Mouse (Mus musculus): ENCODE measurements around the gene Zfp667.
"Not testable (repeated sequence)": the region's sequence is repeated elsewhere in the genome, so short reads cannot be mapped to it uniquely, and the experiment has no call there.

Gene Zfp667

GRCm38 (mm10) chr7:6285842-6286705, at the start of gene Zfp667:
Gene Zfp667, plus strand, starts transcription at chr7:6286579.
- peak; percentile 99 for DNase-seq

- no peak for DNase-seq
Measured at GRCm38 (mm10) chr7:6239787-6240186, 46.6 kb upstream of the Zfp667 start.

- DNase-seq, result peak; percentile 13
Measured at GRCm38 (mm10) chr7:6240841-6241425, 45.4 kb upstream of the Zfp667 start.

GRCm38 (mm10) chr7:6244361-6245292, 41.8 kb upstream of the Zfp667 start:
- DNase-seq, result no peak

GRCm38 (mm10) chr7:6252410-6252809, 34.0 kb upstream of the Zfp667 start, which contains the start of gene Epp13:
Gene Epp13, plus strand, starts transcription at chr7:6252710.
- DNase-seq, result no peak

- no peak for DNase-seq
Measured at GRCm38 (mm10) chr7:6254451-6254850, 31.9 kb upstream of the Zfp667 start.

- DNase-seq, result no peak
Measured at GRCm38 (mm10) chr7:6257386-6257785, 29.0 kb upstream of the Zfp667 start.

GRCm38 (mm10) chr7:6258232-6259220, 27.9 kb upstream of the Zfp667 start:
- DNase-seq, result no peak

- not testable (repeated sequence) for DNase-seq
Measured at GRCm38 (mm10) chr7:6260004-6260403, 26.4 kb upstream of the Zfp667 start.

- DNase-seq, result no peak
Measured at GRCm38 (mm10) chr7:6262120-6262519, 24.3 kb upstream of the Zfp667 start.

- DNase-seq, result no peak
Measured at GRCm38 (mm10) chr7:6262984-6263383, 23.4 kb upstream of the Zfp667 start.

- DNase-seq, result no peak
Measured at GRCm38 (mm10) chr7:6265695-6266094, 20.7 kb upstream of the Zfp667 start.

GRCm38 (mm10) chr7:6277906-6278305, 8.5 kb upstream of the Zfp667 start:
- no peak for DNase-seq

- DNase-seq, result peak; percentile 72
Measured at GRCm38 (mm10) chr7:6282749-6283148, 3.6 kb upstream of the Zfp667 start.

- peak; percentile 88 for DNase-seq
Measured at GRCm38 (mm10) chr7:6283451-6284075, 2.8 kb upstream of the Zfp667 start.

- no peak for DNase-seq
Measured at GRCm38 (mm10) chr7:6284442-6285012, 1.9 kb upstream of the Zfp667 start.

GRCm38 (mm10) chr7:6285366-6285765, 1.0 kb upstream of the Zfp667 start:
- no peak for DNase-seq

- peak; percentile 30 for DNase-seq
Measured at GRCm38 (mm10) chr7:6286921-6287531, 647 bp downstream of the Zfp667 start.

GRCm38 (mm10) chr7:6291121-6291520, 4.7 kb downstream of the Zfp667 start:
- not testable (repeated sequence) for DNase-seq

- DNase-seq, result not testable (repeated sequence)
Measured at GRCm38 (mm10) chr7:6300796-6301195, 14.4 kb downstream of the Zfp667 start.
